Mouse (Mus musculus): ENCODE measurements at regions not wholly inside any gene's neighbourhood (a gene's known extent, or its start where the extent isn't known, plus 50 kb on each side); places are given as distances from the start of the nearest gene placed in this dataset.

DNA sequence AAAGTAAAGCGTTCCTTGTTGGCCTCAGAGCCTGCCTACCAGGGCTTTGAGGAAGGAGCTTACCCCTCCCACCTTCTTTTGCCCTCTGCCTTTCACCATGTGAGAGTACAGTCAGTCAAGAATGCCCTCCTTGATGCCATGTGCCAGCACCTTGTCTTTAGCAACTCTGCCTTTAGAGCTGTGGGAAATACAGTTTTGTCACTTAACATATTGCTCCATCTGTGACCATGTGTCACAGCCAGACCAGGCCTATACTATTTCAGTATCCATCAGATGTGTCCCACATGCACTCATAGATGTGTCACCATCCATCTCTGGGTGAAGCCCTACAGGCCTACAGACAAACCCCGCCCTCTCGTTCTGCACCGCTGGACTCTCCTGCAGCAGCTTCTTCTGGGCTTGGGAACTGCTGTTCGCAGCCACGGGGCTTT lies 355.9 kb downstream of the Agtpbp1 start:
- no peak for DNase-seq (ENCODE audit: low spot score in 2 of 2)

DNA sequence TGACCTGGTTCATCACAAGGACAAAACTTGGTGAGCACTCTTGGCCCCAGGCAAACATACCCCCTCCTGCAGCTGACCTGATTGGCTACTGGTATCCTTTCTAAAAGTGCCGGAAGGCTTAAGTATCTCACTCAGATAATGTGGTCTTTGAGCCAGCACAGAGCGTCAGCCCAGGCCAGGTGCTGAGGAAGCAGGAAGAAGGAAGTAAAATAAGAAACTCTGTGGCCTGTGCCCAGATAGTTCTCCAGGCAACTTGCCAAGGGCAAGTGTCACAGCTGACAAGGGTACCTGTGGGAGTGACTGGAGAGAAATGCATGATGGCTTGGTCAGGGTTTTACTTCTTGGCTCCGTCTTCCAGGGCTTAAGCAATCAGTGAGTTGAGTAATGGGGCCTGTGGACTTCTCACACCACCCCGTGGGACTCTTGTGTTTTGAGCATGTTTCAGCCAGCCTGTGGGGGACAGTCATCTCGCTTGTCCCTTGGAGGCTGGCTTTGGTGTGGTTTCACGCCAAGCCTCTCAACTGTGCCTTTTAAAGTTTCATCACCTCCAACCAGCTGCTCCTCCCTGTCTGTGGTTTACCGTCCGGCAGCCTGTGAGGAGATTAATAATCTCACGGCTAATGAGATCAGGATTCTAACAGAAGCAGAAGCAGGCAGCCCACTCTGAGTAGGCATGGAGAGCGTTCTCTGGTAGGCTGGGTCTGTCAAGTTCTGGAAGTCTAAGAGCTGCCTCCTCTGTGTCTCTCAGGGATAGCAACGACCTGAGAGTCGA lies 356.8 kb downstream of the Agtpbp1 start:
- no peak for DNase-seq (ENCODE audit: low spot score in 2 of 2)

DNA sequence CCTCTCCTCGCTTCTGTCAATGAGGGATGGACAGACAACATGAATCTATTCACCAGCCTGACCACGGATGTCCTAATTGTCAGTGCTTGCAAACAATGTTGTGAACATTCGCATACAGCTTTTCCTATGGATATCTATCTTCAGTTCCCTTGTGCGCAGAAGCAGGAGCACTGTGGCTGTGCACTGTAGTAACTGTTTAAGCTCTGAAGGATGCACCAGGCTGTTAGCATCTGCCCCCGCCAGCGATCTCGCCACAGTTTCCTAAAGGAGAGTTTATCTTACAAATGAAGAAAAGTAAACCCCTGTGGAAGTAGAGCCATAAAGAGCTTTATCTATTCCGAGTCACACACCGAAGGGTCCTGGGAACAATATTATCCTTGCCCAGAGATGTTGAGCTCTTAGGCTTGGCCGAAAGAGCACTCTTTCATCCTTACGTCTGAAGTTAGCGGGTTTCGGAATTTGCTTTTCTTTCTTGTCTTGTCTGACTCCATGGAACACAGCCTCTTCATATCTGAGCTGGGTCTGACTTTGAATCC lies 357.4 kb downstream of the Agtpbp1 start:
- no peak for DNase-seq (ENCODE audit: low spot score in 2 of 2)

DNA sequence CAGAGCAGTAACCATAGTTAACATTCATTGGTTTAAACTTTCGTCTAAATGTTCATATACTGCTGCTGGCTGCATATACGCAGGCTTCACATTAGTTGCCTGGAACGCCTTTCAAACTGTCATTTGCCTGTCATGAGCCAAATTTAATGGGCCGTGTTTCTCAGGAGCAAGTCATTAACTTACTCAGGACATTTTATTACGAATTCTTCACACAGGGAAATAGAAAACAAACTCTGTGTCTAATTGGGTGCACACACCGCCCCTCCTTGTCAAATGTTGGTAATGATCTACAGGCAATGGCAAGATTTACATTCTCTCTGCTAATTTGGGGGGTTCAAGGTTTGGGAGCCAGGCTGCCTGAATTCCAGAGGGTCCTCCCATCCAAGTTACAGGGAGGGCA lies 364.4 kb downstream of the Agtpbp1 start:
- DNase-seq (ENCODE audit: low spot score in 2 of 2) = no peak

DNA sequence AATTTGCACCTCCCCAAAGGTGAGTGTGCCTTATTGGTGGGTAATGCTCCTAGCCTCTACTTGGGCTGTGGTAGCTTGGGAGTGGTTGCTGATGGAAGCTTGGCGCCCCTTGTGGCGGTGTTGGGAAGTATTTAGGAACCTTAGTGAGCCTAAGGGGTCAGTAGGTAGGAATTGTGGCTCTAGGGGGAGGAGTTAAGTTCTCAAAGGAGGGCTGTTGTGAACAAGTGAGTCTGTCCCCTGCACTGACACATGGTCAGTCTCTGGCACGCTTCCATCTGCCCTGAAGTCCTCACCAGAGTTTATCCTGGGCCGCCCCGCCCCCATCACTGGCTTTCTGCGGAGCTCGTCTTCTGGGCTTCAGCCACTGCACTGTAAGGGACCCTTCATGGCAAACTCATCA lies 364.9 kb downstream of the Agtpbp1 start:
- DNase-seq (ENCODE audit: low spot score in 2 of 2) = peak in 1 of 2 experiments; percentile 25

GRCm38 (mm10) chr13:59216686-59217298 lies 368.2 kb downstream of the Agtpbp1 start:
- DNase-seq (ENCODE audit: low spot score in 2 of 2) = no peak

- peak in 1 of 2 experiments; percentile 17 for DNase-seq (ENCODE audit: low spot score in 2 of 2)
These were observed 372.7 kb downstream of the Agtpbp1 start for GRCm38 (mm10) chr13:59212296-59212701.

DNA sequence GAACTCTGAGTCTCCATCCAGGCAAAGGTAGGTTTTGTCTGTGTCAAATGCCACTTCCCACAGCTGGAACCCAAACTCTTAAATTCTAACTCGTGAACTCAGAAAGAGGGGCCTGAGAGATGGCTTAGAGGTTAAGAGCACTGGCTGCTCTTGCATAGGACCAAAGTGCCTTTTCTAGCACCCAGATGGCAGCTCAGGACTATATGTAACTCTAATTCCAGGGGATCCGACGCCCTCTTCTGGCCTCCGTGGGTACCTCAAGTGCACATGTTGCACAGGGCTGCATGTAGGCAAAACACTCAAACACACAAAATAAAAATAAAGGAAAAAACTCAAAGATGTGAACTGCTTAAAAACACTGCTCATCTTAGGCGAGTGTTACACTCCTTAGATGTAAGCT lies 374.2 kb downstream of the Agtpbp1 start:
- no peak for DNase-seq (ENCODE audit: low spot score in 2 of 2)

GRCm38 (mm10) chr13:59206186-59206585 lies 378.8 kb downstream of the Agtpbp1 start:
- DNase-seq (ENCODE audit: low spot score in 2 of 2) = no peak

GRCm38 (mm10) chr13:59204506-59204905 lies 380.5 kb downstream of the Agtpbp1 start:
- no peak for DNase-seq (ENCODE audit: low spot score in 2 of 2)

- no peak for DNase-seq (ENCODE audit: low spot score in 2 of 2)
These were observed 388.7 kb downstream of the Agtpbp1 start for GRCm38 (mm10) chr13:59196311-59196710.

DNA sequence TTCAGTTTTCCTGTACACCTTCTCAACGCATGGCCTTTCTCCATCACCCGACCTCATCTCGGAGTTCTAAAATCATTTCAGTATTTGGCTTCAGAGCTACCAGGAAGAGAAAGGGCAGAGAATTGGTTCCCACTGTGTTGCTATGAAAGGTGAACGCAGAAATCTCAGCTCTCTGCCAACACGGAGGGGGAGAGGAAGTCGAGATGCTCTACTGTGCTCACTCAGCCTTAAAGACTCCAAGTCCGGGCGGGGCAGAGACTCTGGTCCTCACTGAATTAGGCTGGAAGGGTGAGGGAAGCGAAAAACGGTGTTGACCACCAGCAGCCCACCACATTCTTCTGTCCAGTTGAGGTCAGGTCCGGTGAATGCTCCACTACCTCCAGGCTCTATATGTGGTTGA lies 382.1 kb downstream of the Ntrk2 start:
- no peak for DNase-seq (ENCODE audit: low spot score in 2 of 2)
